Comparison of ENCODE assay signal across 7 mouse cellular contexts in the genomic region with DNA sequence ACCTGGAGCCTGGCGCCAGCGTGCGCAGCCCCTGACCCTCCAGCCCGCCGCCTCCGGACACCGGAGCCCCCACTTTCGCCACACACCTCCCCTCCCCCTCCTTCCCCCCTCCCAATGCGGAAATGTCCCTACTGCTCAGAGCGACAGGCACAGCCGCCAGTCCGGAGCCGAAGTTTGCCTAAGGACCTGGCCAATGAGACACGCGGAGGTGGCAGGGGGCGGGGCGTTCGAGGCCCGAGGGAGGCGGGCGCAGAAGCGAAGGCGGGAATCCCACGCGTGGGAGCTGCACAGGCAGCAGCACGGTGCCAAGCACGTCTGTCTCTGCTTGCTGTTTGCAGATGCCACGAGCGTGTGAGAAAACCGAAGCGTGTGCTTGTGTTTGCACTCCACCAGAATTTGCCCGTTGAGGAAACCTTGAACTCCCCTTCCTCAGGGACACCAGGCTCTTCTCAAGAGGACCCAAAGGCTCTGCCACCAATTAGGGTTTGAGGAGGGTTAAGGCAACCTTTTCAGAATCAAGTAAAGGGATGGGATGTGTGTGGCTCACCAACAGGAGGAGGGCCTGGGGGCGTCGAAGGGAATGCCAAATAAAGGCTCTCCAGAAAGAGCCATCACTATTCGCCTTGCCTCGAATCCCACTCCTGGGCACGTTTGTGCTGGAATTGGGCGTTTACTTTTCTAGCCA. TPM values are rescaled to one million over a fixed set of nuclear protein-coding genes. Genes with fewer than 3 reads are reported as not detected.
DNase-seq lines count a peak whose midpoint lies in the region; ATAC-seq and TF ChIP-seq lines count a peak whose summit lies in the region.

Ugp2 (minus strand) TSS at position 80 of the 685 bp plus-strand sequence.

- peaks cover 21% of the 10 kb centered on the region for H3K4me1 ChIP-seq in embryonic facial prominence, embryonic 10.5 days
- H3K4me1 ChIP-seq in limb, embryonic 10.5 days = peaks cover 25% of the 10 kb centered on the region
- peaks cover 23% of the 10 kb centered on the region for H3K4me1 ChIP-seq in midbrain, embryonic 13.5 days (replicated peaks)
- no peaks in the 10 kb centered on the region; the same call in 1 of the 2 replicates for H3K4me1 ChIP-seq in spleen, adult 2 months (ENCODE audit: control insufficient read depth, insufficient read depth, insufficient read length)

- H3K4me2 ChIP-seq in midbrain, embryonic 13.5 days (replicated peaks) = peak within 1 kb of the TSS; percentile 69

- TF ChIP-seq CTCF in spleen, adult 2 months (IDR thresholded peaks at IDR 0.05; ENCODE audit: extremely low read depth, insufficient read depth, insufficient read length, insufficient replicate concordance) = no peak

- H3K27me3 ChIP-seq in embryonic facial prominence, embryonic 10.5 days (replicated peaks; ENCODE audit: low read depth, poor library complexity, severe bottlenecking) = no peaks in the 10 kb centered on the region
- H3K27me3 ChIP-seq in limb, embryonic 10.5 days (ENCODE audit: low read depth, poor library complexity, severe bottlenecking) = no peaks in the 10 kb centered on the region
- H3K27me3 ChIP-seq in midbrain, embryonic 13.5 days = no peaks in the 10 kb centered on the region
- no peaks in the 10 kb centered on the region for H3K27me3 ChIP-seq in spleen, adult 2 months (ENCODE audit: control insufficient read depth, insufficient read depth, low read length)

- DNase-seq in adrenal gland, postnatal 10 days = peak; percentile 99
- peak; percentile 97 for DNase-seq in embryonic facial prominence, embryonic 10.5 days (ENCODE audit: low spot score)
- peak; percentile 96 for DNase-seq in kidney, adult 11 months
- DNase-seq in limb, embryonic 10.5 days (ENCODE audit: low spot score) = peak; percentile 97
- peak; percentile 83 to 98 for DNase-seq in spleen, adult 2 months (ENCODE audit: low read depth in 1 of 2, low spot score in 2 of 2)

- 6% methylated on average over 38 of the region's 38 CpGs for WGBS in embryonic facial prominence, embryonic 10.5 days
- WGBS in limb, embryonic 10.5 days = 6% methylated on average over 38 of the region's 38 CpGs
- WGBS in midbrain, embryonic 13.5 days = 5% methylated on average over 38 of the region's 38 CpGs
- WGBS in spleen, adult 2 months = 10% methylated on average over 38 of the region's 38 CpGs

- no peaks in the 10 kb centered on the region for H3K36me3 ChIP-seq in embryonic facial prominence, embryonic 10.5 days (replicated peaks)
- H3K36me3 ChIP-seq in limb, embryonic 10.5 days = no peaks in the 10 kb centered on the region
- no peaks in the 10 kb centered on the region for H3K36me3 ChIP-seq in midbrain, embryonic 13.5 days
- no peaks in the 10 kb centered on the region for H3K36me3 ChIP-seq in spleen, adult 2 months (ENCODE audit: control insufficient read depth, insufficient read depth, low read length)

- ATAC-seq in granulocyte monocyte progenitor cell, adult 5-6 weeks (replicated peaks; ENCODE audit: poor library complexity, severe bottlenecking) = peak; percentile 87
- ATAC-seq in midbrain, embryonic 13.5 days = peak; percentile 98

- H3K27ac ChIP-seq in embryonic facial prominence, embryonic 10.5 days (replicated peaks) = peak within 1 kb of the TSS; percentile 96
- H3K27ac ChIP-seq in limb, embryonic 10.5 days = peak within 1 kb of the TSS; percentile 95
- peak within 1 kb of the TSS; percentile 79 for H3K27ac ChIP-seq in midbrain, embryonic 13.5 days
- peak within 1 kb of the TSS; percentile 88 for H3K27ac ChIP-seq in spleen, adult 2 months (ENCODE audit: insufficient read depth, low read length)

- H3K9ac ChIP-seq in midbrain, embryonic 13.5 days (replicated peaks) = peak within 1 kb of the TSS; percentile 83

- peak within 1 kb of the TSS; percentile 83 for H3K4me3 ChIP-seq in embryonic facial prominence, embryonic 10.5 days
- H3K4me3 ChIP-seq in limb, embryonic 10.5 days = peak within 1 kb of the TSS; percentile 81
- peak within 1 kb of the TSS; percentile 86 for H3K4me3 ChIP-seq in midbrain, embryonic 13.5 days (replicated peaks)
- H3K4me3 ChIP-seq in spleen, adult 2 months (ENCODE audit: extremely low read depth, insufficient read depth, insufficient read length) = peak within 1 kb of the TSS; percentile 96

- no peaks in the 10 kb centered on the region for H3K9me3 ChIP-seq in embryonic facial prominence, embryonic 10.5 days
- H3K9me3 ChIP-seq in limb, embryonic 10.5 days (replicated peaks) = no peaks in the 10 kb centered on the region
- no peaks in the 10 kb centered on the region for H3K9me3 ChIP-seq in midbrain, embryonic 13.5 days

- TF ChIP-seq POLR2A in spleen, adult 2 months (IDR thresholded peaks at IDR 0.05; ENCODE audit: low read depth, low read length) = peak; percentile 32

RNA-seq across cellular contexts. Expression of gene Ugp2, which starts in this region (rescaled TPM):
- total RNA-seq in adrenal gland, postnatal 10 days (2021) = 100 to 1,000 TPM; 104 to 105 TPM
- 53.5 and 54.2 TPM in 2 replicates for polyA plus RNA-seq in embryonic facial prominence, embryonic 10.5 days (2016; fragmentation: Nextera tagmentation; extraction: Ambion mirVana)
- 34.3 and 48.5 TPM in 2 replicates for total RNA-seq in granulocyte monocyte progenitor cell, adult 5-6 weeks (2014; fragmentation: Nextera tagmentation)
- 49.3 and 67.1 TPM in 2 replicates for total RNA-seq in granulocyte monocyte progenitor cell, adult 5-6 weeks (2017)
- polyA plus RNA-seq in limb, embryonic 10.5 days (2016; fragmentation: Nextera tagmentation; extraction: Ambion mirVana) = 45.3 and 55.7 TPM in 2 replicates
- 59.1 and 61.2 TPM in 2 replicates for polyA plus RNA-seq in midbrain, embryonic 13.5 days (2015; fragmentation: Nextera tagmentation; extraction: Ambion mirVana)
- 1.4 and 1.8 TPM in 2 replicates for polyA plus RNA-seq in spleen, adult 2 months (2012; rRNA removed)

Comparison
In these comparisons a context has a peak if more than half of its experiments do, and no peak if none do; other contexts are left out.
1. Peak in every context shown above with its lines: DNase-seq, ATAC-seq, H3K4me3 ChIP-seq and H3K27ac ChIP-seq.
2. RNA of gene Ugp2 (polyA plus RNA-seq): 59.1 to 61.2 TPM in midbrain, embryonic 13.5 days, 45.3 to 55.7 TPM in limb, embryonic 10.5 days and 53.5 to 54.2 TPM in embryonic facial prominence, embryonic 10.5 days; 1.4 to 1.8 TPM in spleen, adult 2 months; every median in the first group is over 10 times any median in the second.